Mouse (Mus musculus): Measurements from ENCODE around the gene Smarca2. TPM values are rescaled to one million over a fixed set of nuclear protein-coding genes. Genes with fewer than 3 reads are reported as not detected.
"Not testable (repeated sequence)": the region's sequence is repeated elsewhere in the genome, so short reads cannot be mapped to it uniquely, and the experiment has no call there.

Gene Smarca2
- total and polyA plus RNA-seq, 2 experiments from 2014 or later, result 135 to 192 TPM

- H3K9ac ChIP-seq, result no peak overlapping the region
- 60% methylated on average over 10 of the region's 10 CpGs for WGBS
- peak; percentile 44 for ATAC-seq
- no peak overlapping the region for H3K4me2 ChIP-seq (ENCODE audit: low read depth)
- no peak overlapping the region for H3K4me3 ChIP-seq (ENCODE audit: low read depth, low read length)
- no peaks in the 10 kb centered on the region; the same call in 1 of the 2 replicates for H3K4me1 ChIP-seq (ENCODE audit: insufficient read depth)
- no peak for TF ChIP-seq CTCF (IDR thresholded peaks at IDR 0.05; ENCODE audit: low read depth)
- DNase-seq, result no peak
- no peaks in the 10 kb centered on the region for H3K9me3 ChIP-seq (ENCODE audit: low read length)
- no peak overlapping the region for H3K27ac ChIP-seq (ENCODE audit: low read depth, low read length)
- H3K36me3 ChIP-seq (ENCODE audit: insufficient read depth), result no peaks in the 10 kb centered on the region
- no peaks in the 10 kb centered on the region for H3K27me3 ChIP-seq (ENCODE audit: insufficient read depth, low read length)
These were observed 129.9 kb downstream of the Smarca2 start for GRCm38 (mm10) chr19:26734704-26735109.

GRCm38 (mm10) chr19:26745021-26745420 is 140.2 kb downstream of the Smarca2 start:
- H3K27ac ChIP-seq (ENCODE audit: low read depth, low read length); H3K9ac ChIP-seq; H3K4me1 ChIP-seq (ENCODE audit: insufficient read depth); DNase-seq; H3K27me3 ChIP-seq (ENCODE audit: insufficient read depth, low read length); H3K9me3 ChIP-seq (ENCODE audit: low read length); H3K36me3 ChIP-seq (ENCODE audit: insufficient read depth); H3K4me3 ChIP-seq (ENCODE audit: low read depth, low read length); ATAC-seq; H3K4me2 ChIP-seq (ENCODE audit: low read depth): not testable (repeated sequence)
- WGBS, result 96% methylated on average over 4 of the region's 4 CpGs

GRCm38 (mm10) chr19:26745567-26745966 is 140.7 kb downstream of the Smarca2 start:
- 86% methylated on average over 7 of the region's 7 CpGs for WGBS
- no peak overlapping the region for H3K4me3 ChIP-seq (ENCODE audit: low read depth, low read length)
- no peak overlapping the region for H3K27ac ChIP-seq (ENCODE audit: low read depth, low read length)
- DNase-seq, result no peak
- H3K27me3 ChIP-seq (ENCODE audit: insufficient read depth, low read length), result no peaks in the 10 kb centered on the region
- H3K4me1 ChIP-seq (ENCODE audit: insufficient read depth), result peaks cover 9% of the 10 kb centered on the region; the same call in 1 of the 2 replicates
- no peak overlapping the region for H3K4me2 ChIP-seq (ENCODE audit: low read depth)
- no peak overlapping the region for H3K9ac ChIP-seq
- no peak for ATAC-seq
- no peaks in the 10 kb centered on the region for H3K9me3 ChIP-seq (ENCODE audit: low read length)
- peaks cover 2% of the 10 kb centered on the region; the same call in 1 of the 2 replicates for H3K36me3 ChIP-seq (ENCODE audit: insufficient read depth)
- TF ChIP-seq CTCF (IDR thresholded peaks at IDR 0.05; ENCODE audit: low read depth), result no peak

- Histone ChIP-seq H3K27ac (ENCODE audit: low read depth, low read length) (peak overlapping the region; percentile 99), H3K27me3 (ENCODE audit: insufficient read depth, low read length) (no peaks in the 10 kb centered on the region), H3K36me3 (ENCODE audit: insufficient read depth) (peaks cover 2% of the 10 kb centered on the region; the same call in 1 of the 2 replicates), H3K9ac (no peak overlapping the region), H3K4me1 (ENCODE audit: insufficient read depth) (peaks cover 13% of the 10 kb centered on the region; the same call in 1 of the 2 replicates), H3K9me3 (ENCODE audit: low read length) (no peaks in the 10 kb centered on the region), H3K4me3 (ENCODE audit: low read depth, low read length) (no peak overlapping the region), H3K4me2 (ENCODE audit: low read depth) (no peak overlapping the region)
- WGBS, result 78% methylated on average over 10 of the region's 10 CpGs
- DNase-seq (no peak), ATAC-seq (no peak)
- no peak for TF ChIP-seq CTCF (IDR thresholded peaks at IDR 0.05; ENCODE audit: low read depth)
These were observed 141.4 kb downstream of the Smarca2 start for GRCm38 (mm10) chr19:26746290-26746689.

GRCm38 (mm10) chr19:26746709-26747467 is 142.0 kb downstream of the Smarca2 start:
- Histone ChIP-seq H3K27me3 (ENCODE audit: insufficient read depth, low read length) (no peaks in the 10 kb centered on the region), H3K27ac (ENCODE audit: low read depth, low read length) (peak overlapping the region; percentile 99), H3K9ac (peak overlapping the region; percentile 81), H3K4me3 (ENCODE audit: low read depth, low read length) (peak overlapping the region; percentile 49), H3K36me3 (ENCODE audit: insufficient read depth) (peaks cover 2% of the 10 kb centered on the region; the same call in 1 of the 2 replicates), H3K4me1 (ENCODE audit: insufficient read depth) (peaks cover 14% of the 10 kb centered on the region; the same call in 1 of the 2 replicates), H3K4me2 (ENCODE audit: low read depth) (peak overlapping the region; percentile 85), H3K9me3 (ENCODE audit: low read length) (no peaks in the 10 kb centered on the region)
- ATAC-seq, result peak; percentile 10
- 33% methylated on average over 6 of the region's 6 CpGs for WGBS
- TF ChIP-seq CTCF (IDR thresholded peaks at IDR 0.05; ENCODE audit: low read depth), result no peak
- no peak for DNase-seq

- WGBS, result under 1% methylated on average over 36 of the region's 36 CpGs
- peak; percentile 89 for ATAC-seq
- peak; percentile 66 for TF ChIP-seq CTCF (IDR thresholded peaks at IDR 0.05; ENCODE audit: low read depth)
These were observed 143.0 kb downstream of the Smarca2 start for GRCm38 (mm10) chr19:26747571-26748539.

More at GRCm38 (mm10) chr19:26747571-26748539, 143.0 kb downstream of the Smarca2 start:
- Histone ChIP-seq H3K27ac (ENCODE audit: low read depth, low read length) (peak overlapping the region; percentile 99), H3K27me3 (ENCODE audit: insufficient read depth, low read length) (no peaks in the 10 kb centered on the region), H3K4me1 (ENCODE audit: insufficient read depth) (peaks cover 14% of the 10 kb centered on the region; the same call in 1 of the 2 replicates), H3K4me3 (ENCODE audit: low read depth, low read length) (peak overlapping the region; percentile 49), H3K9me3 (ENCODE audit: low read length) (no peaks in the 10 kb centered on the region), H3K36me3 (ENCODE audit: insufficient read depth) (peaks cover 2% of the 10 kb centered on the region; the same call in 1 of the 2 replicates), H3K9ac (peak overlapping the region; percentile 81), H3K4me2 (ENCODE audit: low read depth) (peak overlapping the region; percentile 85)
- DNase-seq, result peak; percentile 93

Data from forebrain, postnatal 0 days (tissue).